Mouse (Mus musculus) adrenal gland, adult 8-10 months (tissue): ENCODE data around the gene Slc6a18. TPM values are rescaled to one million over a fixed set of nuclear protein-coding genes. Genes with fewer than 3 reads are reported as not detected.

Experiments used
- total RNA-seq, 4 experiments: library from RNA; stranded (reverse); gene quantifications; 2 replicates each; pipeline ENCODE4 v1.2.4; 2022

Slc6a18 gene
- total RNA-seq, 4 experiments from 2014 or later, result not detected

Other genes with a start within 250 kb of the Slc6a18 start
- 10 to 100 TPM; 16.2 to 26.5 (median 20.5) TPM for gene Lpcat1, start 210.8 kb downstream of the Slc6a18 start, total RNA-seq
- under 1 TPM in 1 of 4 experiments, not detected in 3; 0.15 TPM for gene Slc6a3, start 141.3 kb downstream of the Slc6a18 start, total RNA-seq
- 100 to 1,000 TPM; 157 to 197 (median 166) TPM for gene Clptm1l, start 74.0 kb downstream of the Slc6a18 start, total RNA-seq
- 10 to 100 TPM in 3 of 4 experiments, 1 to 10 TPM in 1; 8.7 to 18.7 (median 12.3) TPM for gene Tert, start 51.1 kb downstream of the Slc6a18 start, total RNA-seq
- under 1 TPM in 3 of 4 experiments, not detected in 1; 0.09 to 0.70 (median 0.35) TPM for gene Slc6a19, start 26.8 kb upstream of the Slc6a18 start, total RNA-seq
- gene Slc12a7, start 55.1 kb upstream of the Slc6a18 start, total RNA-seq, result 10 to 100 TPM; 42.4 to 95.1 (median 62.1) TPM
- 1 to 10 TPM; 2.5 to 3.7 (median 2.7) TPM for gene Nkd2, start 169.6 kb upstream of the Slc6a18 start, total RNA-seq